Mouse (Mus musculus): ENCODE measurements around the gene Zfp141.

Zfp141 gene

DNA sequence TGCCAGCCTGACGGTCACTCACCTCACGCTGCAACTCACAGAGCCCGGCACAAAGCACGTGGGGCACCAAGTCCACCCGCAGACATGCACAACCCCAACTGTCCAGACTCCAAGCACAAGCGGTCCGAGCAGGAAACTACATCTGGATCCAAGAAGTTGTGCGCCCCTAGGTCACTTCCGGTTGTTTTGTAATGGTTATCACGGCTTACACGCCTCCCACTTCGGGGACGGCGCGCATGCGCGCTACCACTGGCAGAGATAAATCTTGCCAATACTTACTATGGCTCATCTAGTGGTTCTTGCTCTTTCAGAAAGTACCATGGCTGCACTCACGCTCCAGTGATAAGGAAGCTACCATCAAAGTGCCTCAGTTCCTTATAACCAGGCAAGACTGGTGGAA, at the start of gene Zfp141:
TSS of gene Zfp141 (minus strand) at position 153 of the 400 bp plus-strand sequence.
- peak; percentile 84 for DNase-seq

DNA sequence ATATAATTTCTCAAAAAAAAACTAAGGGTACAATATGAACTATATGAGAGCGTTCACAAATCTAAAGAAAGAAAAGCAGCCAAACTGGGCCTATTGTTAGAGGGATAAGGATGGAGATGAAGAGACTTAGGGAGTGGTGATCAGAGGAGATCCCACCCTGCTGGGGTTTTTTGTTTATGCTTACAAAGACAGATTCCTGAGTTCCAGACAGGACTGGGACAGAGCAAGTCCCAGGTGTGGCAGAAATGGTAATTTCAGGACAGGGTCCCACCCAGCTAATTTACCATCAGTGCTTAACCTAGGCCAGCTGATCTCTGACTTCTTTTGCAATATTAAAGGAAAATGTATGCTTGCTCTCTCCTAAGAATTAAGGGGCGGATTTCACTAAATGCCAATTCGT, 46.2 kb upstream of the Zfp141 start:
- no peak for DNase-seq

DNA sequence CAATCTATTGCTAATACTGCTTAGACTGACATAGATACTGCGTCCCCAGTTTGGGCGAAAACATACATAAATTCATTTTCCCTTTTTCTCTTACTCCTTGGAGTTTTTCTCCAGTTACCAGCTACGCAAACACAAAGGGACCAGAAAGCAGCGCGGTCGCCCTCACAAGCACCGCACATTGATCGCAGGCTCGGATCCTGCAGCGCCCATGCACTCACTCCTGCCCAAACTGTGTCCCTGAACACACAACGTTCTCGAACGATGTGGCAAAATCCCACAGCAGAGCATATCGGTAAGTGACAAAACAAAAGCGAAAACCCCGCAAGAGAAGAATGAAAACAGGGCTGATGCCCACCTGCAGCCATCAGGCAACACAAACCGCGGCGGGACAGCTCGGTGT, 354 bp downstream of the Zfp141 start:
- no peak for DNase-seq

DNA sequence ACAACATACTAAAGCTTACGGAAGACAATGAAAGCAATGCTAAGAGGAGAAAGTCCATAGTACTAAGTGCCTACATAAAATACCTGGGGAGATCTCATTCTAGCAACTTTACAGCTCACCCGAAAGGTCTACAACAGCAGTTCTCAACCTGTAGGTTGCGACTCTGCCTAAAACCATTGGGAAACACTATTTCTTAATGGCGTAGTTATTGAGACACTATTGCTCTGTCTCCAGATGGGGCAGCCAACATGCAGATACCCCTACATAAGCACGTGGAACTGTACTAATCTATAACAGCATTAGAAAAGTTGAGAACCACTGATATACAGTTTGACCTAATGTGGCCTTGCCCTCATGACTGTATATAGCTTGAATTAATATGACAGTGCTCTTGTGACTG, 7.3 kb downstream of the Zfp141 start:
- DNase-seq = no peak

DNA sequence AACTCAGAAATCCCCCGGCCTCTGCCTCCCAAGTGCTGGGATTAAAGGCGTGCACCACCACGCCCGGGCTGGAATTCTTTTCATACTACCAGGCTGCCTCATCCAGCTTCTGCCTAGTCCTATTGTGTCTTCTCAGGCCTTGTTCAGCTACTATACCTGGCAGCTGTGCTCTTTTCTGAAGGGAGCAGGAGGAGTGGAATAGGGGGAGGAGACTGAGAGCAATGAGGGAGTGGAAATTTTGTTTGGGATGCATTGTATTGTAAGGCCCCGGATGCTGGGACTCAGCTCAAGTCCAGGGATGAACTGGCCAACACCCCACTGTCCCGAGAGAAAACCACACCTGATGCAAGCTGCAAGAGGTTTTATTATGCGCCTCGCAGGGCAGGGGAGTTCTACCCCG, 8.2 kb downstream of the Zfp141 start:
- no peak for DNase-seq

DNA sequence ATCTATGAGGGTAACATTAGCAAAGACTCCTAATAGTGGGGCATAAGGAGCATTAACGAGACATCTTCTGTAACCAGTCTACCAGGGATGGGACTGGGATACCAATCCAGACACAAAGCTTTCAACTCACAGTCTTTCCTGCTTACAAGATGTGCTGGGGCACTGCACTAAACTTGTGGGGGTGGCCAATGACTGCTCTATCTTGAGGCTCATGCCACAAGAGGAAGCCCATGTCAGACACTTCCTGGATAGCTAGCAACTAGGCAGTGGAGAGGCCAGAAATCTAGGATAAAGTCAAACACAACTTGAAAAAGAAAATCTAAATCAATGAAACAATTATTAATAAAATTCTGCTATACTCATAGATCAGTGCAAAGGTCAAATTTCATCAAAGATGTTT, 9.3 kb downstream of the Zfp141 start:
- DNase-seq = no peak

DNA sequence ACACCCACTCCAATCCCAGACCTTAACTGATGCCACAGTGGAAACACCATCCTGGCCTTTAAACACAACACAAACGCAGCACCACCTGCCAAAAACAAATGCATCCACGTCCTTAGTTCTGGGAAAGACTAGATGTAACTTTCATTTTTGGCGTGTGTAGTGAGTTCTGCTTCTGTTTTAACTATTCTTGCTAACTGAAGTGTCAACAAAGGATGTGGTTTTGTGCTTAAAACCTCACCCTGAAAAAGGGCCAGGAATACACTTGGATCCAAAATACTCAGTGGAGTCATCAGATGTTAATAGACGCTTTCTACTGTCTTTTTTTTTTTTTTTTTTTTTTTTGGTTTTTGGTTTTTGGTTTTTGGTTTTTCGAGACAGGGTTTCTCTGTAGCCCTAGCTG, 14.7 kb downstream of the Zfp141 start:
- no peak for DNase-seq

DNA sequence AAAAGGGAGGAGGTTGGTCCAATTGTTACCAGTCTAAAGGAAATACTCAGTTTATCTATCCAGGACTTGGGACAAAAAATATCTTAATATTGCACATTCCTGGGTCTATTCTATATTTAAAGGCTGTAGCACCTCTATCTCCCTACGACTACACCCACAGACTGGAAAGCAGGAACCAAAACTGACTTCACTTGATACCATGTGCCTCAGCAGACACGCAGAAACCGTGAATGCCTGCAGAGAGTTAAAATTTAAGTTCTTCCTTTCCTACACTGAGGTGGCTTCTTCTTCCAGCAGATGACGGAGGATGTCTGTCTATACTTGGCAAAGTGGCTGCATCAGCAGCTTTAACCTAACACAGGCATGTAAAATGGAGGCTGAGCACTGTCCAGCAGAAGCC, 15.2 kb downstream of the Zfp141 start:
- DNase-seq = no peak

DNA sequence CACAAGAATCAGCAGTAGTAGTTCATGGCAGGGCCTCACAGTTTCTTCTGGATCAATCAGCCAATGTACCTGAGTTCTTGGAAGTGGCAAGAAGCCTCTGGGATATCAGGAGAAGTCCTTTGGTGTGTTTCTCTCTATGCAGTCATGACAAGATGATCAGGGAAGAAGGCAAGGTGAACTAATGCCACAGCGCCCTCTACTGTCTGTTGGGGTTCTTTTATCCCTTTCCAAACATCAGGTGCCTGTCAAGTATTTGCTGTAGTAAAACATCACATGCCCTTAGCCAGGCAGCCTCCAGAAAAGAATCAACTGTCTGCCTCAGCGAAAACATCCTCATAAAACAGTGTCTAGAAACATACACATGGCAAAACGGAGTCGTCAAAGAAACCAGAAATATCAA, 50.9 kb downstream of the Zfp141 start:
- no peak for DNase-seq

DNA sequence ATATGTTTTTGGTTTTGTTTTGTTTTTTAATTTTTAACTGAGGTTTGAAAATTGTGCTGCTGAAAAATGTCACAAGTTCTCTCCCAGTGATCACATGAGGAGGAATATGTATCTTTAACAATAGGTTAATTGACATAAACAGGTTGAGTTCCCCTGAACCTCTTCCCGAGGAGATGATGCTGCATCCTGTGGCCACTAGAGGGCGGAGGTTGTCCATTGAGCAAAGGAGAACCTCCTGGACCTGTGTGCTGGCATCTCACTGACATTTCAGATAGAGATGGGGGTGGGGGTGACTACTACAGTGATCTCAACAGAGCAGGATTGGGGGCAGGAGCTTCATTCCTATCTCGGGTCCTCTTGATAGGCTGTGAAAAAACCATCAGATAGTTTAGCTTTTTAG, 54.9 kb downstream of the Zfp141 start:
- peak; percentile 2 for DNase-seq

DNA sequence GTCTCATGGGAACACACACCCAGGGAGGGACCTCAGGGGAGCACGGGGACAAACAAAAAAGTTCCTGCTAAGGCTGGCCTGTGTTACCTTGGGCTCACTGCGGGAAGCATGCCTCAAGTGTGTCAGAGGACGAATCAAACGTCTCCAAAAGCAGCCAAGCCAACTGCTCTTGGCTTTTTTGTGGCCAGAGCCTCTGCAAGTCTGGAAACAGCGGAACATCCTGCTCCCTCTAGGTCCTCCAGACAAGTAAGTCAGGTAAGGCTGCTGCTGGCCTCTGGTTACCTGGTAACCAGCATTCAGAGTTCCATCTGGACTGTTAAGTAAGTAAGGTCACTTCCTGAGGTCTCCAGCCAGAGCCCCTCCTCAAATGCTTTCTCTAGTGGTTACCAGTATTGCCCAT, 57.7 kb downstream of the Zfp141 start, which contains the start of gene 4933421I07Rik:
TSS of gene 4933421I07Rik (minus strand) at position 271 of the 400 bp plus-strand sequence.
- no peak for DNase-seq

DNA sequence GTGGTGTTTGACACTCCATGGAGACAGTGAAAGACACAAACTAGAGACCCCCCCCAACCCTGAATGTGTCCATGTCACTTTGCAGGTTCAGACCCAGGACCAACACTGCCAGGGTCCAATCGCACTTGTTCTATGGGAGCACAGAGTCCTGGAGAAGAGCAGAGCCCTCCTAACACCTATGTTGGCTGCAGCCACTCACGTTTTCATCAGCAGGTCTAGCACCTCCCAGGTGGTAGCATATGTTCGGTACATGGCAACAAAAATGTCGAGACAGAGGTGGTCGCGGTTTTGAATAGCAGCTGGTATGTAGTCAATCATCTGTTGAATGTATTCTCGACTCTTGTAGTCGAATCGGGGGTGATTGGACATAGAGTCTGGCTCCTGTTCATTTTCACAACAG, 58.2 kb downstream of the Zfp141 start:
- no peak for DNase-seq

Data from lung, postnatal 14 days (tissue).